Mouse (Mus musculus): Measurements from ENCODE around the gene Dnajb1.

Gene Dnajb1

GRCm38 (mm10) chr8:83611921-83612320 lies 3.9 kb downstream of the Dnajb1 start:
- no peak for DNase-seq (ENCODE audit: low spot score)

- no peak for DNase-seq (ENCODE audit: low spot score)
Measured at GRCm38 (mm10) chr8:83613695-83614094, 5.7 kb downstream of the Dnajb1 start.

GRCm38 (mm10) chr8:83616625-83617024 lies 8.6 kb downstream of the Dnajb1 start:
- no peak for DNase-seq (ENCODE audit: low spot score)

DNA sequence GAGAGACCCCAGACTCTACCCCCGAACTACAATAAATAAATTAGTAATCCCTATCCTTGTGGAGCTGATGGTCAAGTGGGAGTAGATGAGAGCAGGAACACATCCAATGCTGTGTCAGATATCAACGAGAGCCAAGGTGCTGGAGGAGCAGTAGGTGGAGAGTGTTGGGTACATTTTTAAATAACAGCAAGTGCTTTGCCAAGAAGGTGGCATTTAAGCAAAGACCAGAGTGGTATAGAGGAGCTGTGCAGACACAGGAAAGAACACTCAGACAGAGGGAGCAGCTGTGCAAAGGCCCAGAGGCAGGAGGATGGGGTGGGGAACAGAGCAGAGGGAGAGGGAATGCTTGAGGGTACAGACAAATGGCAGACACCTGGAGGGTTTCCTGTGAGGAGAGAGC lies 9.1 kb downstream of the Dnajb1 start:
- DNase-seq (ENCODE audit: low spot score): no peak

DNA sequence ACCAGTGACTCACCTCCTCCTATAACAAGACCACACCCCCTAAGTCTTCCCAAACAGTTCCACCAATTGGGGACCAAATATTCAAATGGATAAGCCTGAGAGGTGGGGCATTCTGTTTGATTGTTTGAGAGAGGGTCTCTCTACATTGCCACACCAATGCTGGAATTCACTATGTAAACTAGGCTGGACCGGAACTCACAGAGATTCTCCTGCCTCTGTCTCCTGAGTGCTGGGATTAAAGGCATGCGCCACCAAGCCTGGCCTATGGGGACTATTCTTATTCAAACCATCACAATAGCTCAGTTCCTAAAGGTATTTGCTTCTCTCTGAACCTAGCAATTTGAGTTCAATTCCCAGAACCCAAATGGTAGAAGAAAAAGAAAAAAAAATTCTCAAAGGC lies 10.6 kb downstream of the Dnajb1 start:
- DNase-seq (ENCODE audit: low spot score): no peak

- DNase-seq (ENCODE audit: low spot score): no peak
Measured at GRCm38 (mm10) chr8:83619568-83620285, 11.7 kb downstream of the Dnajb1 start.

DNA sequence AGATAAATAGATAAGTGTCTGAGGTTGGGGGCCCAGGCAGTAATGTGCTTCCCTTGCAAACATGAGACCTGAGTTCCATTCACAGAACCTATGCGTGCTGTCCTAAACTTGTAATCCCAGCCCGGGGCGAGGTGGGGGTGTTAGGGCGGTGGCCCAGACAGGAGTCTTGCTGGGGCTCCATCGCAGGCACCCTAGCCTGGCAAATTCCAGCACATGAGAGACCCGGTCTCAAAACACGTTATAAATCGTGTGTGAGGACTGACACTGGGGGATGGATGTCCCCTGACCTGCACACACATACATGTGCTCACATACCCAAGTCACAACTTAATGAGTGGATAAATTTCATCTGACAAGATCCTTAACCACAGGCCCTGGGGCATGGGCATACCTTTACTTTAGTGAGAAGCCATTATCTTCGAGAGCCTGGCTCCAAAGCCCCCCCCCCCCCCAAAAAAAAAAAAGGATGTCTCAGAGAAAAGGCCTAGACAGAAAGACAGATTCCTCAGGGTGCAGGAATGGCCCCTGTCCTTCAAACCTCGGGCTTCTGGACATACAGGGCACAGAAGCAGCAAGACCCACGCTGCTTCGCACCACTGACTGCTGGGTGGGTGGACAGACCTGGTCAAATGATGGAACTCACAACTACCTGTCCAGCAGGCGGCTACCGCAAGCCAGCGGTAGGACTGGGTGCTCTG lies 13.8 kb downstream of the Dnajb1 start:
- no peak for DNase-seq (ENCODE audit: low spot score)

- peak; percentile 69 for DNase-seq (ENCODE audit: low spot score)
Measured at GRCm38 (mm10) chr8:83622389-83622989, 14.5 kb downstream of the Dnajb1 start.

GRCm38 (mm10) chr8:83623549-83623948 lies 15.6 kb downstream of the Dnajb1 start:
- DNase-seq (ENCODE audit: low spot score): no peak

GRCm38 (mm10) chr8:83624739-83625138 lies 16.7 kb downstream of the Dnajb1 start:
- DNase-seq (ENCODE audit: low spot score): no peak

DNA sequence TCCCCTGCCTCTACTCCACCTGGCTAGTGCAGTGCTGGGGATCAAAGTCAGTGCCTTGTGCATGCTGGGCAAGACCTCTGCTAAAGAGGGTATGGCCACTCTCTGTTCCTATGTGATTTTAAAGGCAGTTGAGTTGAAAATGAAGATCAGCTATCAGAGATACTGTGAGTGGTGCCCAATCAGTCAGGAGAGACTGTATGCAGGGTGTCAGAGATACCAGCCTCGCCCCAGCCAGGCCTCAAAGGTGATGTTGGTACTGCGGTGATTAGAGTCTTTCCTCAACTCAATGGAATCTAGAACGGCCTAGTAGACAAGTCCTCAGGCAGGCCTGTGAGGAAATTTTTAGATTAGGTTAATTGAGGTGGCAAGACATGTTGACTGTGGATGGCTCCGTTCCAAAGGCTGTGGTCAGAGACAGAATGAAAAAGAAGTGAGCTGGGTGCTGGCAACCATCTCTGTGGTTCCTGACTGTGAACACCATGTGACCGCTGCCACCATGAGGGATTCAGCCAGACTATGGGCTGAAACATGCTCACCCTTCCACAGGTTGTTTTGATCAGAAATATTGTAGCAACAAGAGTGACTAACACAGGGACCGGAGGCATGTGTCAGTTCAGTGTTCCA lies 17.8 kb downstream of the Dnajb1 start:
- DNase-seq (ENCODE audit: low spot score): no peak

GRCm38 (mm10) chr8:83632083-83632707 lies 24.2 kb downstream of the Dnajb1 start:
- no peak for DNase-seq (ENCODE audit: low spot score)

- DNase-seq (ENCODE audit: low spot score): no peak
Measured at GRCm38 (mm10) chr8:83638856-83639255, 30.9 kb downstream of the Dnajb1 start.

DNA sequence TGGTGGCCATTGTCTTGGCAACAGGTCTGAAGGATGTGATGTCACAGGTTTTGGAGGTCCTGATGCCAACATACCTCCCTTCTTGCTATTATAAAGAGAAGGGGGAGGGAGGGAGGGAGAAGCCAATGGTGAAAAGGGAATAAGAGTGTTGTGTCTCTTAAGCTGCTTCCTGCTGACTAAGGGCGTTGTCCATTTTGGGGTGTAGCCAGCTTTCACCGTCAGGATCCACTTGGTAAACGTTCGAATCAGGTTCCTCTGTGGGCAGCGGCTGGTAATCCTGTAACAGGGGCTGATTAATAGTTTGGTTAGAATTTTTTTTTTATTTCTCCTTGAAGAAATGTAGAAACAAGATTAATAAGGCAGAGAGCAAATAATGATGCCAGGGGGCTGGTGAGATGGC lies 31.7 kb downstream of the Dnajb1 start:
- DNase-seq (ENCODE audit: low spot score): no peak

GRCm38 (mm10) chr8:83647511-83647910 lies 39.5 kb downstream of the Dnajb1 start:
- DNase-seq (ENCODE audit: low spot score): no peak

GRCm38 (mm10) chr8:83648031-83648430 lies 40.0 kb downstream of the Dnajb1 start:
- no peak for DNase-seq (ENCODE audit: low spot score)

GRCm38 (mm10) chr8:83649699-83650098 lies 41.7 kb downstream of the Dnajb1 start:
- DNase-seq (ENCODE audit: low spot score): no peak

- DNase-seq (ENCODE audit: low spot score): peak; percentile 92
Measured at GRCm38 (mm10) chr8:83652030-83652743, 44.2 kb downstream of the Dnajb1 start, which contains the start of gene Gipc1. Gene Gipc1 (plus strand): TSS chr8:83652677.

DNA sequence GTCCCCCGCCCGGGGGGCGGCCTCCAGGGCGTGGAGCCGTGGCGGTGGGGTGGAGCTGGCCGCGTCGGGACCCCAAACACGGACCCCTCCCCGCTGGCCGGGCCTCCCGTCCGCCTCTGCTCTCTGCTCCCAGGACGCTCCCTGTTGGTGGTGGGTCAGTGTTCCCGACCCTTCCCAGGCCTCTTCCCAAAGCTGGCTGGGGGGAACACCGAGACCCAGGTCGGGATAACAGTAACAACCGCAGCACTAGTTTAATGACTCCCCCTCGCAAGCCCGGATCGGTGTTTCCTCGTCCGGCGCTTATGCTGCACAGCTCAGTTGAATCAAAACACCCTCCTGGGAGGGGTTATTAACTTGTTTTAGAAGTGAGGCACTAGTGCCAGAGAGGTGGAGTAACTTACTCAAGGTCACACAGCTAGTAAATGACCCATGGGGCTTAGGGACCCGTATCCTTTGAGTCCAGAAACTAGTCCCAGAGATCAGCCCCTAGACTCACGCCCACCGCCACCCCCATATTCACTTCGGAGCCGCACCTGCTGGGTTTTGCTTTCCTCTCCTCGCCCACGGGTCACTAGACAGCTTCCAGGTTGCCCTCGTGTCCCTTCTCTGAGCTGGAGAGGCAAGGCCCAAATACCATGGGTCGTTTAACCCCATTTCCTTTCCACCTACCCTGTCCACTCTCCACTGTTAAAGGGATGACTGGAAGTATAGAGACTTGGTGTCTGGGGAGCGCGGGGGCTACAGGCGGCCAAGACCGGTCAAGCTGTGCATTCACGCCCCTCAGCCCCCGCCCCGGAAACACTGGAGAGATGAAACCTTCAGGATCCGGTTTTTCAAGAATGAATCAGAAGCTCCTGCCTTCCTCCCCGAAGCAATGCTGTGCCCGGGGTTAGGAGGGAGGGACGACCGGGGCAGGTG lies 45.0 kb downstream of the Dnajb1 start:
- no peak for DNase-seq (ENCODE audit: low spot score)

GRCm38 (mm10) chr8:83653662-83654017 lies 45.6 kb downstream of the Dnajb1 start:
- no peak for DNase-seq (ENCODE audit: low spot score)

GRCm38 (mm10) chr8:83654725-83655124 lies 46.7 kb downstream of the Dnajb1 start:
- DNase-seq (ENCODE audit: low spot score): no peak
